Mouse (Mus musculus) neural tube, embryonic 10.5 days (tissue): Measurements from ENCODE around the gene Sinhcaf.

Source experiments
- DNase-seq: peaks from one replicate; pipeline ENCODE4 v3.0.0-alpha.2; 2017; ENCODE audit warnings: low spot score; ENCODE audit errors: extremely low spot score

Gene Sinhcaf

GRCm38 (mm10) chr6:148873911-148874310, 72.4 kb downstream of the Sinhcaf start:
- DNase-seq: no peak
